Mouse (Mus musculus): ENCODE measurements around the gene Stpg2.

DNA sequence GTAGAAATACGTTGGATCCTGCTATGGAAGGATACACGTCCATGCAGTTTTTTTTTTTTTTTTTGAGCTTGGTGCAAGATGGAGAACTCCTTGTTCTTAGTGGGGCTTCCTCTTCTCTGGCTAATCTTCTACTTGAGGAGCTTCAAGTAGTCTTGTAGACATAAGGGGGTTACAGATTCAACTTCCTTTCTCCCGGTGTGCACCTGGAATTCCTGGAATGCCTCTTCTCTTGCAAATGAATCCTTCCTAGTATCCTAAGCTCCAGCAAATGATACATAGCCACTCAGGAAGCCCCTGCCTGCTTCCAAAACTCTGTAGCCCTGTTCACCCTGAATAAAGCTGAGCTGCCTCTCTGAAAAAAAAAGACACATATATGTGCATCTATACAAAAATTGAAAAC is 409.1 kb downstream of the Stpg2 start:
- TF ChIP-seq ZNF384 (IDR thresholded peaks at IDR 0.05; ENCODE audit: low read depth, low read length) (no peak), CTCF (conservative IDR thresholded peaks at IDR 0.05 in 1 of 2, IDR thresholded peaks at IDR 0.05 in 1 of 2; ENCODE audit: low read depth in 2 of 2, low read length in 2 of 2) (no peak), TBP (conservative IDR thresholded peaks at IDR 0.05; ENCODE audit: low read depth, low read length) (no peak), CHD1 (IDR thresholded peaks at IDR 0.05; ENCODE audit: low read depth, low read length) (no peak), RAD21 (IDR thresholded peaks at IDR 0.05; ENCODE audit: low read depth, low read length) (no peak), MAX (IDR thresholded peaks at IDR 0.05; ENCODE audit: low read length) (no peak), ZKSCAN1 (IDR thresholded peaks at IDR 0.05; ENCODE audit: borderline replicate concordance, low read depth, low read length) (no peak), MAFK (IDR thresholded peaks at IDR 0.05; ENCODE audit: insufficient replicate concordance, low read length) (no peak), USF2 (conservative IDR thresholded peaks at IDR 0.05; ENCODE audit: low read depth, low read length) (no peak)
